29 mouse cellular contexts compared by ENCODE assay signal in genomic region chr15:8675616-8676015, GRCm38 (mm10).
"Had no signal": no experiment of that assay in that cellular context is flagged by ENCODE, and none has a peak within 500 bp of the region (broad histone marks: within the 10 kb centered on the region; RNA-seq: fewer than 3 reads in every experiment).

No protein-coding gene starts in this region.

- H3K27me3 ChIP-seq: limb, embryonic 12.5 days; limb, embryonic 13.5 days; limb, embryonic 15.5 days; liver, embryonic 12.5 days; liver, embryonic 13.5 days; liver, embryonic 15.5 days; lung, embryonic 15.5 days; megakaryocyte, embryonic 14.5 days; midbrain, embryonic 12.5 days; midbrain, embryonic 13.5 days; midbrain, embryonic 15.5 days; neural tube, embryonic 12.5 days; neural tube, embryonic 13.5 days had no signal

- H3K4me3 ChIP-seq: limb, embryonic 10.5 days; limb, embryonic 12.5 days; limb, embryonic 13.5 days; limb, embryonic 15.5 days; liver, embryonic 12.5 days; liver, embryonic 13.5 days; liver, embryonic 15.5 days; lung, embryonic 15.5 days; megakaryocyte, embryonic 14.5 days; midbrain, embryonic 10.5 days; midbrain, embryonic 12.5 days; midbrain, embryonic 13.5 days; midbrain, embryonic 15.5 days; myocyte; neural tube, embryonic 12.5 days; neural tube, embryonic 13.5 days had no signal

- H3K27ac ChIP-seq: limb, embryonic 10.5 days; limb, embryonic 12.5 days; limb, embryonic 13.5 days; limb, embryonic 15.5 days; liver, embryonic 12.5 days; liver, embryonic 13.5 days; liver, embryonic 14.5 days; liver, embryonic 15.5 days; macrophage; midbrain, embryonic 10.5 days; midbrain, embryonic 12.5 days; midbrain, embryonic 13.5 days; midbrain, embryonic 15.5 days; neural tube, embryonic 12.5 days; neural tube, embryonic 13.5 days had no signal

- H3K9me3 ChIP-seq: limb, embryonic 10.5 days; limb, embryonic 12.5 days; limb, embryonic 13.5 days; limb, embryonic 15.5 days; liver, embryonic 12.5 days; liver, embryonic 13.5 days; liver, embryonic 15.5 days; lung, embryonic 15.5 days; megakaryocyte, embryonic 14.5 days; midbrain, embryonic 10.5 days; midbrain, embryonic 12.5 days; midbrain, embryonic 13.5 days; midbrain, embryonic 15.5 days; neural tube, embryonic 12.5 days; neural tube, embryonic 13.5 days had no signal

- H3K9ac ChIP-seq: limb, embryonic 12.5 days; limb, embryonic 13.5 days; limb, embryonic 15.5 days; liver, embryonic 12.5 days; liver, embryonic 13.5 days; liver, embryonic 14.5 days; liver, embryonic 15.5 days; liver, postnatal 0 days; lung, embryonic 14.5 days; lung, embryonic 15.5 days; midbrain, embryonic 12.5 days; midbrain, embryonic 13.5 days; midbrain, embryonic 15.5 days; neural tube, embryonic 12.5 days; neural tube, embryonic 13.5 days had no signal

- ATAC-seq: liver, embryonic 12.5 days; liver, postnatal 0 days; midbrain, embryonic 13.5 days; midbrain, embryonic 15.5 days; midbrain, embryonic 16.5 days had no signal

- H3K4me2 ChIP-seq: limb, embryonic 12.5 days; limb, embryonic 13.5 days; limb, embryonic 15.5 days; liver, embryonic 11.5 days; liver, embryonic 12.5 days; liver, embryonic 13.5 days; liver, embryonic 15.5 days; lung, embryonic 14.5 days; lung, embryonic 15.5 days; midbrain, embryonic 11.5 days; midbrain, embryonic 12.5 days; midbrain, embryonic 13.5 days; midbrain, embryonic 15.5 days; neural tube, embryonic 12.5 days; neural tube, embryonic 13.5 days had no signal

- H3K36me3 ChIP-seq: limb, embryonic 10.5 days; limb, embryonic 12.5 days; limb, embryonic 13.5 days; limb, embryonic 15.5 days; liver, embryonic 12.5 days; liver, embryonic 13.5 days; liver, embryonic 15.5 days; lung, embryonic 15.5 days; midbrain, embryonic 10.5 days; midbrain, embryonic 12.5 days; midbrain, embryonic 13.5 days; midbrain, embryonic 15.5 days; neural tube, embryonic 12.5 days; neural tube, embryonic 13.5 days had no signal

- DNase-seq: left cerebral cortex, postnatal 4 days; liver; liver, embryonic 13.5 days; liver, postnatal 0 days; lung, adult 2 months; lung, postnatal 14 days; lung, postnatal 4 days; midbrain, embryonic 14.5 days had no signal

- H3K4me1 ChIP-seq: limb, embryonic 10.5 days; limb, embryonic 12.5 days; limb, embryonic 15.5 days; liver, embryonic 12.5 days; liver, embryonic 13.5 days; liver, embryonic 15.5 days; megakaryocyte, embryonic 14.5 days; midbrain, embryonic 10.5 days; midbrain, embryonic 12.5 days; midbrain, embryonic 13.5 days; midbrain, embryonic 15.5 days; neural tube, embryonic 12.5 days had no signal
